Mouse (Mus musculus) forebrain, embryonic 14.5 days (tissue): ENCODE measurements around the gene Zfp69. TPM values are rescaled to one million over a fixed set of nuclear protein-coding genes. Genes with fewer than 3 reads are reported as not detected.

Experiments
- ATAC-seq: fragments of 200-750 bp; cut with Nextera tagmentation; 2 replicates; pipeline ENCODE4 v1.8.0; 2017; ENCODE audit warnings: mild to moderate bottlenecking, moderate library complexity
- DNase-seq: peaks from one replicate; pipeline ENCODE4 v3.0.0-alpha.2; 2015; ENCODE audit warnings: low spot score
- H3K27ac ChIP-seq: fragments of 300-500 bp; sonication (generic); 2 replicates; pipeline ENCODE4 v1.5.1; 2014; ENCODE audit warnings: low read depth, mild to moderate bottlenecking, control low read depth, low read length, moderate library complexity
- H3K27me3 ChIP-seq: fragments of 300-500 bp; sonication (generic); replicated peaks from 2 replicates; pipeline ENCODE4 v1.6.1; 2014; ENCODE audit warnings: low read length, control low read depth, mixed read lengths; ENCODE audit not compliant: control insufficient read depth, insufficient read depth
- H3K36me3 ChIP-seq: fragments of 300-500 bp; sonication (generic); 2 replicates; pipeline ENCODE4 v1.6.1; 2014; ENCODE audit warnings: low read length, control low read depth; ENCODE audit not compliant: control insufficient read depth, insufficient read depth
- H3K4me1 ChIP-seq: fragments of 300-500 bp; sonication (generic); 2 replicates; pipeline ENCODE4 v1.6.1; 2014; ENCODE audit warnings: antibody characterized with exemption, low read length, control low read depth; ENCODE audit not compliant: control insufficient read depth, insufficient read depth
- H3K4me2 ChIP-seq: fragments of 300-500 bp; sonication (generic); 2 replicates; pipeline ENCODE4 v1.6.1; 2014; ENCODE audit warnings: mild to moderate bottlenecking, control low read depth, low read length
- H3K4me3 ChIP-seq: fragments of 300-500 bp; sonication (generic); 2 replicates; pipeline ENCODE4 v1.5.1; 2014; ENCODE audit warnings: low read depth, low read length, control low read depth
- H3K9ac ChIP-seq: fragments of 300-500 bp; sonication (generic); 2 replicates; pipeline ENCODE4 v1.6.1; 2014; ENCODE audit warnings: mild to moderate bottlenecking, low read length, control low read depth, moderate library complexity
- H3K9me3 ChIP-seq: fragments of 300-500 bp; sonication (generic); replicated peaks from 2 replicates; pipeline ENCODE4 v1.6.1; 2016; ENCODE audit warnings: low read length, control low read depth, mixed read lengths; ENCODE audit not compliant: control insufficient read depth
- WGBS: fragments of 180-500 bp; shearing (Covaris S2); extraction: QIAGEN DNeasy Blood & Tissue Kit; methylation state at CpG from one replicate; pipeline ENCODE4 v1.1.7; 2014; 5-methylcytosine and 5-hydroxymethylcytosine counted together
- polyA plus RNA-seq: library from polyadenylated mRNA; unstranded; fragments of >200 nt; fragmentation: Nextera tagmentation; extraction: Ambion mirVana; gene quantifications from 2 replicates; pipeline ENCODE4 v1.2.1, GENCODE M21; 2014

The Zfp69 gene
- polyA plus RNA-seq, 1 experiment from 2014 or later: 5.3 TPM

- peak overlapping the region; percentile 70 for H3K4me3 ChIP-seq
- H3K27ac ChIP-seq: peak overlapping the region; percentile 52; the same call in 1 of the 2 replicates
- DNase-seq (peak; percentile 30), ATAC-seq (0 out of 2 replicates have a peak, but pooled peaks have one; percentile 9)
- peak overlapping the region; percentile 83 for H3K9ac ChIP-seq
- WGBS: 6% methylated on average over 20 of the region's 20 CpGs
- peak overlapping the region; percentile 61 for H3K4me2 ChIP-seq
- no peaks in the 10 kb centered on the region for H3K27me3 ChIP-seq
- H3K9me3 ChIP-seq: no peaks in the 10 kb centered on the region
- 0 out of 2 replicates have a peak, but pooled peaks cover 2% of the 10 kb centered on the region for H3K36me3 ChIP-seq
- peaks cover 7% of the 10 kb centered on the region; the same call in 1 of the 2 replicates for H3K4me1 ChIP-seq
These were observed 604 bp downstream of the Zfp69 start for GRCm38 (mm10) chr4:120950763-120951427.

GRCm38 (mm10) chr4:120948938-120949337, 2.6 kb downstream of the Zfp69 start:
- Histone ChIP-seq H3K4me2 (no peak overlapping the region), H3K27ac (no peak overlapping the region), H3K36me3 (0 out of 2 replicates have a peak, but pooled peaks cover 2% of the 10 kb centered on the region), H3K4me3 (no peak overlapping the region), H3K27me3 (no peaks in the 10 kb centered on the region), H3K4me1 (peaks cover 7% of the 10 kb centered on the region; the same call in 1 of the 2 replicates), H3K9me3 (no peaks in the 10 kb centered on the region), H3K9ac (no peak overlapping the region)
- DNase-seq: no peak
- no peak for ATAC-seq
- 84% methylated on average over 3 of the region's 3 CpGs for WGBS

GRCm38 (mm10) chr4:120935006-120935405, 16.5 kb downstream of the Zfp69 start:
- no peak for ATAC-seq

GRCm38 (mm10) chr4:120930736-120931135, 20.8 kb downstream of the Zfp69 start:
- H3K4me1 ChIP-seq: no peaks in the 10 kb centered on the region
- peaks cover 2% of the 10 kb centered on the region; the same call in 1 of the 2 replicates for H3K9me3 ChIP-seq
- DNase-seq (no peak), ATAC-seq (no peak)
- H3K27ac ChIP-seq: no peak overlapping the region
- H3K4me3 ChIP-seq: no peak overlapping the region
- H3K9ac ChIP-seq: no peak overlapping the region
- no peaks in the 10 kb centered on the region for H3K27me3 ChIP-seq
- WGBS: 97% methylated on average over 18 of the region's 18 CpGs
- no peaks in the 10 kb centered on the region for H3K36me3 ChIP-seq
- H3K4me2 ChIP-seq: no peak overlapping the region

More at GRCm38 (mm10) chr4:120935006-120935405, 16.5 kb downstream of the Zfp69 start:
- Histone ChIP-seq H3K4me1 (no peaks in the 10 kb centered on the region), H3K27ac (no peak overlapping the region), H3K4me3 (no peak overlapping the region), H3K36me3 (no peaks in the 10 kb centered on the region), H3K4me2 (no peak overlapping the region), H3K9me3 (peaks cover 2% of the 10 kb centered on the region; the same call in 1 of the 2 replicates), H3K9ac (no peak overlapping the region), H3K27me3 (no peaks in the 10 kb centered on the region)
- WGBS: 96% methylated on average over 3 of the region's 3 CpGs
- no peak for DNase-seq

- H3K27ac ChIP-seq: no peak overlapping the region
- WGBS: 81% methylated on average over 3 of the region's 3 CpGs
These were observed 22.8 kb downstream of the Zfp69 start for GRCm38 (mm10) chr4:120928686-120929085.

GRCm38 (mm10) chr4:120925386-120925785, 26.1 kb downstream of the Zfp69 start:
- H3K4me3 ChIP-seq: peak overlapping the region; percentile 66
- peak; percentile 37; the same call in 1 of the 2 replicates for ATAC-seq
- H3K27ac ChIP-seq: peak overlapping the region; percentile 88
- peak; percentile 41 for DNase-seq
- H3K4me2 ChIP-seq: peak overlapping the region; percentile 70
- H3K9me3 ChIP-seq: peaks cover 10% of the 10 kb centered on the region
- H3K9ac ChIP-seq: peak overlapping the region; percentile 89
- H3K36me3 ChIP-seq: peaks cover 21% of the 10 kb centered on the region
- no peaks in the 10 kb centered on the region for H3K4me1 ChIP-seq
- 21% methylated on average over 3 of the region's 3 CpGs for WGBS
- H3K27me3 ChIP-seq: no peaks in the 10 kb centered on the region

More at GRCm38 (mm10) chr4:120928686-120929085, 22.8 kb downstream of the Zfp69 start:
- DNase-seq: no peak
- H3K36me3 ChIP-seq: no peaks in the 10 kb centered on the region
- no peak overlapping the region for H3K4me2 ChIP-seq
- H3K9ac ChIP-seq: no peak overlapping the region
- H3K9me3 ChIP-seq: peaks cover 2% of the 10 kb centered on the region; the same call in 1 of the 2 replicates
- H3K27me3 ChIP-seq: no peaks in the 10 kb centered on the region
- H3K4me1 ChIP-seq: no peaks in the 10 kb centered on the region
- no peak overlapping the region for H3K4me3 ChIP-seq
- ATAC-seq: no peak

GRCm38 (mm10) chr4:120924554-120925299, 26.8 kb downstream of the Zfp69 start, which contains the start of gene Exo5:
Exo5 (minus strand) TSS chr4:120925017.
- Histone ChIP-seq H3K4me2 (peak within 1 kb of the TSS; percentile 70), H3K27me3 (no peaks in the 10 kb centered on the region), H3K9me3 (peaks cover 10% of the 10 kb centered on the region), H3K9ac (peak within 1 kb of the TSS; percentile 89), H3K4me3 (peak within 1 kb of the TSS; percentile 66), H3K27ac (peak within 1 kb of the TSS; percentile 88), H3K36me3 (peaks cover 28% of the 10 kb centered on the region), H3K4me1 (no peaks in the 10 kb centered on the region)
- under 1% methylated on average over 33 of the region's 33 CpGs for WGBS
- DNase-seq: peak; percentile 96
- ATAC-seq: peak; percentile 99

- WGBS: 96% methylated on average over 8 of the region's 8 CpGs
- no peaks in the 10 kb centered on the region for H3K27me3 ChIP-seq
- peaks cover 32% of the 10 kb centered on the region for H3K36me3 ChIP-seq
- DNase-seq: no peak
- H3K27ac ChIP-seq: no peak overlapping the region
- ATAC-seq: no peak
- no peak overlapping the region for H3K9ac ChIP-seq
- H3K4me3 ChIP-seq: no peak overlapping the region
- H3K4me2 ChIP-seq: no peak overlapping the region
- H3K9me3 ChIP-seq: peaks cover 10% of the 10 kb centered on the region
- no peaks in the 10 kb centered on the region for H3K4me1 ChIP-seq
These were observed 30.0 kb downstream of the Zfp69 start for GRCm38 (mm10) chr4:120921461-120921860.
